Mouse (Mus musculus) stomach, adult 2 months (tissue): ENCODE data around the gene Prkar2a. TPM values are rescaled to one million over a fixed set of nuclear protein-coding genes. Genes with fewer than 3 reads are reported as not detected.

Experiments
- polyA plus RNA-seq: library from polyadenylated mRNA; depleted of rRNA; stranded (reverse); fragments of >200 nt; gene quantifications from 2 replicates; pipeline ENCODE4 v1.2.3, GENCODE M21; 2012; rRNA removed

The Prkar2a gene
- 8.8 and 10.6 TPM in 2 replicates for polyA plus RNA-seq

GRCm38 (mm10) chr9:108689106-108689505 lies at the start of gene Prkar2a:
Prkar2a (plus strand) TSS chr9:108689314.

GRCm38 (mm10) chr9:108648611-108649560 lies 40.2 kb upstream of the Prkar2a start, which contains the start of gene Arih2:
Arih2 (minus strand) TSS chr9:108649386.

GRCm38 (mm10) chr9:108661677-108662612 lies 27.2 kb upstream of the Prkar2a start, which contains the start of gene Slc25a20:
Slc25a20 (plus strand) TSS chr9:108662088.

GRCm38 (mm10) chr9:108783548-108784463 lies 94.7 kb downstream of the Prkar2a start, which contains the start of gene Ip6k2:
Ip6k2 (plus strand) TSS chr9:108783796.

Other genes starting within 250 kb of the Prkar2a start
- gene Ccdc71, start 228.8 kb upstream of the Prkar2a start, polyA plus RNA-seq = 9.5 and 10.1 TPM in 2 replicates
- 35.5 and 42.0 TPM in 2 replicates for gene Klhdc8b, start 227.7 kb upstream of the Prkar2a start, polyA plus RNA-seq
- gene Lamb2, start 209.6 kb upstream of the Prkar2a start, polyA plus RNA-seq = 38.1 and 42.5 TPM in 2 replicates
- 45.4 and 45.6 TPM in 2 replicates for gene Usp19, start 198.7 kb upstream of the Prkar2a start, polyA plus RNA-seq
- 95.3 and 101 TPM in 2 replicates for gene Qars, start 181.6 kb upstream of the Prkar2a start, polyA plus RNA-seq
- gene Qrich1, start 172.5 kb upstream of the Prkar2a start, polyA plus RNA-seq = 28.5 and 33.1 TPM in 2 replicates
- gene Impdh2, start 129.0 kb upstream of the Prkar2a start, polyA plus RNA-seq = 46.7 and 49.6 TPM in 2 replicates
- gene Ndufaf3, start 121.9 kb upstream of the Prkar2a start, polyA plus RNA-seq = 23.8 and 31.2 TPM in 2 replicates
- 107 and 117 TPM in 2 replicates for gene Dalrd3, start 119.4 kb upstream of the Prkar2a start, polyA plus RNA-seq
- gene Wdr6, start 110.6 kb upstream of the Prkar2a start, polyA plus RNA-seq = 15.0 and 15.9 TPM in 2 replicates
- gene P4htm, start 91.6 kb upstream of the Prkar2a start, polyA plus RNA-seq = 5.0 and 6.7 TPM in 2 replicates
- 12.1 and 13.6 TPM in 2 replicates for gene Arih2, start 39.9 kb upstream of the Prkar2a start, polyA plus RNA-seq
- gene Slc25a20, start 27.2 kb upstream of the Prkar2a start, polyA plus RNA-seq = 11.4 and 14.5 TPM in 2 replicates
- gene Ip6k2, start 94.5 kb downstream of the Prkar2a start, polyA plus RNA-seq = 37.1 and 45.1 TPM in 2 replicates
- 14.5 and 38.1 TPM in 2 replicates for gene Nckipsd, start 119.1 kb downstream of the Prkar2a start, polyA plus RNA-seq
- gene Celsr3, start 137.0 kb downstream of the Prkar2a start, polyA plus RNA-seq = 0.62 and 1.5 TPM in 2 replicates
- 27.7 and 31.3 TPM in 2 replicates for gene Slc26a6, start 164.0 kb downstream of the Prkar2a start, polyA plus RNA-seq
- 1.3 and 2.6 TPM in 2 replicates for gene Tmem89, start 225.3 kb downstream of the Prkar2a start, polyA plus RNA-seq
- gene Uqcrc1, start 247.3 kb downstream of the Prkar2a start, polyA plus RNA-seq = 444 and 570 TPM in 2 replicates